Mouse (Mus musculus) G1E (cell line): ENCODE data around the gene Agtrap. TPM values are rescaled to one million over a fixed set of nuclear protein-coding genes. Genes with fewer than 3 reads are reported as not detected.

ENCODE experiments used
- ATAC-seq: 2 replicates; pipeline ENCODE4 v1.8.0; 2016; ENCODE audit warnings: mild to moderate bottlenecking; ENCODE audit not compliant: insufficient number of reproducible peaks, poor library complexity, low FRiP score, severe bottlenecking; ENCODE audit errors: extremely low read depth
- DNase-seq: peaks from one replicate; pipeline ENCODE4 v3.0.0; 2012; ENCODE audit warnings: low spot score
- H3K27me3 ChIP-seq: 2 replicates; pipeline ENCODE4 v1.6.1; 2012; ENCODE audit warnings: mild to moderate bottlenecking, low read length, inconsistent platforms; ENCODE audit not compliant: insufficient read depth
- H3K36me3 ChIP-seq: replicated peaks from 2 replicates; pipeline ENCODE3; 2012; ENCODE audit warnings: mild to moderate bottlenecking, inconsistent platforms
- H3K4me1 ChIP-seq: 2 replicates; pipeline ENCODE4 v1.6.1; 2012; ENCODE audit warnings: low read depth, low read length, inconsistent platforms, mixed read lengths; ENCODE audit not compliant: insufficient read depth
- H3K4me3 ChIP-seq: 2 replicates; pipeline ENCODE4 v1.5.1; 2012; ENCODE audit warnings: low read depth, mild to moderate bottlenecking, inconsistent platforms, low read length, moderate library complexity, mixed read lengths
- H3K9me3 ChIP-seq: replicated peaks from 2 replicates; pipeline ENCODE4 v1.6.1; 2012; ENCODE audit warnings: inconsistent platforms
- CTCF ChIP-seq: IDR thresholded peaks from 2 replicates; pipeline ENCODE4 v1.5.1; 2012; ENCODE audit warnings: low read depth, low read length, inconsistent platforms, mixed read lengths
- GATA1 ChIP-seq: IDR thresholded peaks from 2 replicates; pipeline ENCODE4 v1.6.1; 2012; ENCODE audit warnings: borderline replicate concordance, low read length, inconsistent platforms, mixed read lengths
- GATA2 ChIP-seq: IDR thresholded peaks from 2 replicates; pipeline ENCODE4 v1.6.1; 2012; ENCODE audit warnings: low read depth, low read length, inconsistent platforms, borderline replicate concordance
- POLR2AphosphoS5 ChIP-seq: IDR thresholded peaks from 2 replicates; pipeline ENCODE4 v1.6.1; 2012; ENCODE audit warnings: low read depth, low read length, inconsistent platforms; ENCODE audit not compliant: insufficient replicate concordance
- TAL1 ChIP-seq: conservative IDR thresholded peaks from 2 replicates; pipeline ENCODE4 v1.6.1; 2012; ENCODE audit warnings: low read depth, low read length, inconsistent platforms, mixed read lengths
- polyA plus RNA-seq: library from polyadenylated mRNA; stranded (reverse); fragments of >175 nt; gene quantifications from 2 replicates; pipeline ENCODE4 v1.2.3, GENCODE M21; 2012
- total RNA-seq, 2 experiments: library from RNA; stranded (forward) in 1 of 2; stranded (reverse) in 1 of 2; fragments of 200-1000 nt in 1 of 2; fragments of >200 nt in 1 of 2; fragmentation: Nextera tagmentation in 1 of 2; gene quantifications; 2 replicates each; pipeline ENCODE4 v1.2.3; 2014 to 2017

The Agtrap gene
- total and polyA plus RNA-seq, 3 experiments, result 6.4 to 9.4 (median 7.7) TPM

GRCm38 (mm10) chr4:148039254-148040028 is 48.4 kb downstream of the Agtrap start:
- DNase-seq, result no peak
- H3K9me3 ChIP-seq, result no peaks in the 10 kb centered on the region
- ATAC-seq, result no peak
- peak overlapping the region; percentile 92 for H3K4me3 ChIP-seq
- peaks cover 55% of the 10 kb centered on the region for H3K4me1 ChIP-seq
- no peaks in the 10 kb centered on the region for H3K27me3 ChIP-seq
- TF ChIP-seq POLR2AphosphoS5 (no peak), CTCF (no peak), GATA2 (no peak), GATA1 (no peak), TAL1 (no peak)
- peaks cover 44% of the 10 kb centered on the region for H3K36me3 ChIP-seq

- Histone ChIP-seq H3K9me3 (no peaks in the 10 kb centered on the region), H3K4me1 (peaks cover 49% of the 10 kb centered on the region), H3K27me3 (no peaks in the 10 kb centered on the region), H3K36me3 (peaks cover 42% of the 10 kb centered on the region), H3K4me3 (peak within 1 kb of the TSS; percentile 92)
- DNase-seq (peak; percentile 99), ATAC-seq (peak; percentile 95)
- TF ChIP-seq TAL1 (no peak), CTCF (no peak), GATA2 (no peak), GATA1 (no peak), POLR2AphosphoS5 (no peak)
Observed at GRCm38 (mm10) chr4:148038600-148039253, 49.1 kb downstream of the Agtrap start, which contains the start of the genes Clcn6 and Mthfr. Clcn6 (minus strand) TSS chr4:148038821. Mthfr (plus strand) TSS chr4:148039077.

DNA sequence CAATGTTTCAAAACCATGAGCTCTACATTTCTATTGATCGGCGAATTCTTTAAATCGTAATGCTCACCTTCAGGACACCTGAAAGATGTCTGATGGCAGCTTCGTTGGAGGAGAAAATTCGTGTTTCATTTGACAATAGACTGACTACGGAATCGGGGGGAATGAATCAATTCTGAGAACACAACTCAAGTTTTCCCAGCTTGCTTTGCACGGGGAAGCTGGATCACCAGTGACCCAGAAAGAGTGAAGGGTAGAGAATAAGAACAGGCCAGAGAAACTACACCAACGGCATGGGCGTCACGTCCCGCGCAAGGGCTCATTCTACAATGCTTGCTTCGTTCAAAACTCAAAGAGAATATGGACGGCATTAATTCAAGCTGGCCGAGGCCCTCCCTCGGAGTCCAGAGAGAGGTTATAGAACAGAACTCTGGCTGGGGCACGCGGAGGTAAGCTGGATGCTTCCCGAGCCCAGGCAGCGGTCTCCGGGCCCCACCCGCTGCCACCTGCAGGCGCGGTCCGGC is 49.7 kb downstream of the Agtrap start:
- ATAC-seq (no peak), DNase-seq (no peak)
- no peaks in the 10 kb centered on the region for H3K9me3 ChIP-seq
- no peaks in the 10 kb centered on the region for H3K27me3 ChIP-seq
- peaks cover 39% of the 10 kb centered on the region for H3K36me3 ChIP-seq
- H3K4me3 ChIP-seq, result peak overlapping the region; percentile 92
- no peak for TF ChIP-seq GATA2
- TF ChIP-seq POLR2AphosphoS5, result no peak
- no peak for TF ChIP-seq TAL1
- no peak for TF ChIP-seq CTCF
- TF ChIP-seq GATA1, result no peak
- H3K4me1 ChIP-seq, result peaks cover 46% of the 10 kb centered on the region

- no peaks in the 10 kb centered on the region for H3K27me3 ChIP-seq
- TF ChIP-seq GATA1 (no peak), TAL1 (no peak), CTCF (no peak), GATA2 (no peak), POLR2AphosphoS5 (no peak)
Observed at GRCm38 (mm10) chr4:148035440-148035839, 52.4 kb downstream of the Agtrap start.

GRCm38 (mm10) chr4:148033858-148034410 is 53.9 kb downstream of the Agtrap start:
- peaks cover 51% of the 10 kb centered on the region for H3K36me3 ChIP-seq
- H3K27me3 ChIP-seq, result no peaks in the 10 kb centered on the region
- no peak overlapping the region for H3K4me3 ChIP-seq
- DNase-seq (no peak), ATAC-seq (no peak)
- H3K9me3 ChIP-seq, result no peaks in the 10 kb centered on the region
- TF ChIP-seq CTCF (no peak), GATA1 (no peak), TAL1 (no peak), GATA2 (no peak), POLR2AphosphoS5 (no peak)
- peaks cover 12% of the 10 kb centered on the region for H3K4me1 ChIP-seq

More at GRCm38 (mm10) chr4:148035440-148035839, 52.4 kb downstream of the Agtrap start:
- Histone ChIP-seq H3K4me3 (no peak overlapping the region), H3K36me3 (peaks cover 41% of the 10 kb centered on the region), H3K4me1 (peaks cover 27% of the 10 kb centered on the region), H3K9me3 (no peaks in the 10 kb centered on the region)
- DNase-seq (no peak), ATAC-seq (no peak)
